Mouse (Mus musculus): ENCODE results near the gene Scfd2.

The Scfd2 gene

GRCm38 (mm10) chr5:74315471-74316245, 215.9 kb downstream of the Scfd2 start:
- in situ Hi-C loops (cut with MboI; ENCODE audit: low sequenced_read_pairs), result loop anchor here (10.0 kb wide), 1 partner anchor 839 kb away; the partner anchor contains the start of gene Pdgfra

GRCm38 (mm10) chr5:74314501-74314900, 217.1 kb downstream of the Scfd2 start:
- in situ Hi-C loops (cut with MboI; ENCODE audit: low sequenced_read_pairs), result loop anchor here (10.0 kb wide), 1 partner anchor 840 kb away; the partner anchor contains the start of gene Pdgfra

- in situ Hi-C loops (cut with MboI; ENCODE audit: low sequenced_read_pairs), result loop anchor here (10.0 kb wide), 1 partner anchor 841 kb away; the partner anchor contains the start of gene Pdgfra
These were observed 218.0 kb downstream of the Scfd2 start for GRCm38 (mm10) chr5:74313542-74313941.

GRCm38 (mm10) chr5:74311865-74312264, 219.7 kb downstream of the Scfd2 start:
- in situ Hi-C loops (cut with MboI; ENCODE audit: low sequenced_read_pairs), result loop anchor here (10.0 kb wide), 1 partner anchor 843 kb away; the partner anchor contains the start of gene Pdgfra

- in situ Hi-C loops (cut with MboI; ENCODE audit: low sequenced_read_pairs), result loop anchor here (10.0 kb wide), 1 partner anchor 843 kb away; the partner anchor contains the start of gene Pdgfra
These were observed 220.2 kb downstream of the Scfd2 start for GRCm38 (mm10) chr5:74311200-74311825.

GRCm38 (mm10) chr5:74310101-74310500, 221.5 kb downstream of the Scfd2 start:
- in situ Hi-C loops (cut with MboI; ENCODE audit: low sequenced_read_pairs), result loop anchor here (10.0 kb wide), 1 partner anchor 845 kb away; the partner anchor contains the start of gene Pdgfra

GRCm38 (mm10) chr5:74307242-74307641, 224.3 kb downstream of the Scfd2 start:
- in situ Hi-C loops (cut with MboI; ENCODE audit: low sequenced_read_pairs), result no loop called here

- in situ Hi-C loops (cut with MboI; ENCODE audit: low sequenced_read_pairs), result no loop called here
These were observed 225.9 kb downstream of the Scfd2 start for GRCm38 (mm10) chr5:74305533-74306189.

- in situ Hi-C loops (cut with MboI; ENCODE audit: low sequenced_read_pairs), result no loop called here
These were observed 226.8 kb downstream of the Scfd2 start for GRCm38 (mm10) chr5:74304767-74305166.

GRCm38 (mm10) chr5:74302331-74302730, 229.2 kb downstream of the Scfd2 start:
- in situ Hi-C loops (cut with MboI; ENCODE audit: low sequenced_read_pairs), result no loop called here

- in situ Hi-C loops (cut with MboI; ENCODE audit: low sequenced_read_pairs), result no loop called here
These were observed 230.1 kb downstream of the Scfd2 start for GRCm38 (mm10) chr5:74301443-74301842.

GRCm38 (mm10) chr5:74300931-74301330, 230.6 kb downstream of the Scfd2 start:
- in situ Hi-C loops (cut with MboI; ENCODE audit: low sequenced_read_pairs), result no loop called here

GRCm38 (mm10) chr5:74300140-74300539, 231.4 kb downstream of the Scfd2 start:
- in situ Hi-C loops (cut with MboI; ENCODE audit: low sequenced_read_pairs), result no loop called here

GRCm38 (mm10) chr5:74297113-74297512, 234.4 kb downstream of the Scfd2 start:
- in situ Hi-C loops (cut with MboI; ENCODE audit: low sequenced_read_pairs), result loop anchor here (25.0 kb wide), 1 partner anchor 310 kb away; no protein-coding TSS in a partner anchor

GRCm38 (mm10) chr5:74296096-74296495, 235.5 kb downstream of the Scfd2 start:
- in situ Hi-C loops (cut with MboI; ENCODE audit: low sequenced_read_pairs), result loop anchor here (25.0 kb wide), 1 partner anchor 309 kb away; no protein-coding TSS in a partner anchor

- in situ Hi-C loops (cut with MboI; ENCODE audit: low sequenced_read_pairs), result loop anchor here (25.0 kb wide), 1 partner anchor 306 kb away; no protein-coding TSS in a partner anchor
These were observed 238.0 kb downstream of the Scfd2 start for GRCm38 (mm10) chr5:74293513-74293912.

GRCm38 (mm10) chr5:74292050-74292449, 239.5 kb downstream of the Scfd2 start:
- in situ Hi-C loops (cut with MboI; ENCODE audit: low sequenced_read_pairs), result loop anchor here (25.0 kb wide), 1 partner anchor 305 kb away; no protein-coding TSS in a partner anchor

- in situ Hi-C loops (cut with MboI; ENCODE audit: low sequenced_read_pairs), result loop anchor here (25.0 kb wide), 1 partner anchor 304 kb away; no protein-coding TSS in a partner anchor
These were observed 240.0 kb downstream of the Scfd2 start for GRCm38 (mm10) chr5:74291575-74291974.

GRCm38 (mm10) chr5:74289957-74290356, 241.6 kb downstream of the Scfd2 start:
- in situ Hi-C loops (cut with MboI; ENCODE audit: low sequenced_read_pairs), result loop anchor here (10.0 to 25.0 kb wide), 2 partner anchors 303 to 425 kb away; no protein-coding TSS in a partner anchor

GRCm38 (mm10) chr5:74288206-74288605, 243.4 kb downstream of the Scfd2 start:
- in situ Hi-C loops (cut with MboI; ENCODE audit: low sequenced_read_pairs), result loop anchor here (10.0 to 25.0 kb wide), 2 partner anchors 301 to 423 kb away; no protein-coding TSS in a partner anchor

Measured in CH12F3 (cell line).